Mouse (Mus musculus) CH12.LX (cell line): Measurements from ENCODE around the gene Tgm1. TPM values are rescaled to one million over a fixed set of nuclear protein-coding genes. Genes with fewer than 3 reads are reported as not detected.

Experiments used
- DNase-seq: peaks from one replicate; pipeline ENCODE4 v3.0.0-alpha.2; 2013; ENCODE audit errors: extremely low read depth
- H3K27ac ChIP-seq: 2 replicates; pipeline ENCODE4 v1.5.1; 2012; ENCODE audit warnings: low read depth, mild to moderate bottlenecking, control low read depth, moderate library complexity; ENCODE audit not compliant: insufficient read depth
- H3K27me3 ChIP-seq: replicated peaks from 2 replicates; pipeline ENCODE3; 2012; ENCODE audit warnings: inconsistent platforms
- H3K36me3 ChIP-seq, 2 experiments: replicated peaks in 1 of 2; 2 replicates each; pipeline versions ENCODE3 to v1.6.1; 2012; ENCODE audit warnings: inconsistent platforms in 1 of 2, low read length in 1 of 2, mild to moderate bottlenecking in 1 of 2, mixed read lengths in 1 of 2, moderate library complexity in 1 of 2; ENCODE audit not compliant: control insufficient read depth in 1 of 2, insufficient read depth in 1 of 2
- H3K4me1 ChIP-seq, 2 experiments: 2 replicates each; pipeline ENCODE4 v1.6.1; 2012; ENCODE audit warnings: inconsistent platforms in 1 of 2, moderate library complexity in 1 of 2; ENCODE audit not compliant: insufficient read depth in 2 of 2, control insufficient read depth in 1 of 2
- H3K4me2 ChIP-seq: 2 replicates; pipeline ENCODE4 v1.6.1; 2012; ENCODE audit warnings: low read depth, mild to moderate bottlenecking, control low read depth; ENCODE audit not compliant: poor library complexity, insufficient read depth, severe bottlenecking
- H3K4me3 ChIP-seq, 3 experiments: fragments of 150-350 bp in 1 of 3; sonication (generic) in 1 of 3; replicated peaks in 1 of 3; 2 replicates each; pipeline versions ENCODE3 to v1.5.1; 2011 to 2012; ENCODE audit warnings: low read depth in 2 of 3, low read length in 2 of 3, mild to moderate bottlenecking in 2 of 3, moderate library complexity in 2 of 3, control low read depth in 1 of 3, improper control_type of control experiment in 1 of 3, inconsistent platforms in 1 of 3, mixed read lengths in 1 of 3; ENCODE audit not compliant: poor library complexity in 1 of 3
- H3K79me2 ChIP-seq: replicated peaks from 2 replicates; pipeline ENCODE4 v1.6.1; 2012; ENCODE audit warnings: mild to moderate bottlenecking, moderate library complexity; ENCODE audit not compliant: control insufficient read depth, poor library complexity, insufficient read depth, severe bottlenecking; ENCODE audit errors: extremely low read depth
- H3K9ac ChIP-seq: 2 replicates; pipeline ENCODE4 v1.6.1; 2012; ENCODE audit warnings: low read depth, mild to moderate bottlenecking, control low read depth, moderate library complexity; ENCODE audit not compliant: insufficient read depth
- H3K9me3 ChIP-seq: replicated peaks from 2 replicates; pipeline ENCODE3; 2012; ENCODE audit warnings: low read length, inconsistent platforms, mixed read lengths
- BHLHE40 ChIP-seq: IDR thresholded peaks from 2 replicates; pipeline ENCODE4 v1.6.1; 2011; ENCODE audit warnings: mild to moderate bottlenecking, low read depth, low read length, improper control_type of control experiment
- CTCF ChIP-seq, 2 experiments: IDR thresholded peaks in 1 of 2; conservative IDR thresholded peaks in 1 of 2; 2 replicates each; pipeline ENCODE4 v1.5.1; 2011 to 2012; ENCODE audit warnings: low read depth in 2 of 2, low read length in 2 of 2, improper control_type of control experiment in 1 of 2, inconsistent platforms in 1 of 2, mild to moderate bottlenecking in 1 of 2, moderate library complexity in 1 of 2
- ELF1 ChIP-seq: IDR thresholded peaks from 2 replicates; pipeline ENCODE4 v1.6.1; 2014; ENCODE audit warnings: low read depth, mild to moderate bottlenecking, inconsistent platforms, low read length, improper control_type of control experiment
- EP300 ChIP-seq: IDR thresholded peaks from 2 replicates; pipeline ENCODE4 v1.6.1; 2011; ENCODE audit warnings: low read length, improper control_type of control experiment
- ETS1 ChIP-seq: conservative IDR thresholded peaks from 2 replicates; pipeline ENCODE4 v1.6.1; 2012; ENCODE audit warnings: low read depth, mild to moderate bottlenecking, inconsistent platforms, low read length, improper control_type of control experiment, moderate library complexity
- GABPA ChIP-seq: IDR thresholded peaks from 2 replicates; pipeline ENCODE4 v1.6.1; 2012; ENCODE audit warnings: low read depth, low read length, improper control_type of control experiment, inconsistent platforms; ENCODE audit not compliant: insufficient replicate concordance
- HCFC1 ChIP-seq: IDR thresholded peaks from 2 replicates; pipeline ENCODE4 v1.6.1; 2012; ENCODE audit warnings: low read depth, mild to moderate bottlenecking, inconsistent platforms, low read length, improper control_type of control experiment
- IRF4 ChIP-seq: IDR thresholded peaks from 2 replicates; pipeline ENCODE4 v1.6.1; 2014; ENCODE audit warnings: low read depth, mild to moderate bottlenecking, inconsistent platforms, low read length, improper control_type of control experiment
- JUN ChIP-seq: IDR thresholded peaks from 2 replicates; pipeline ENCODE4 v1.6.1; 2011; ENCODE audit warnings: low read depth, mild to moderate bottlenecking, low read length, improper control_type of control experiment, moderate library complexity; ENCODE audit not compliant: insufficient read depth
- KAT2A ChIP-seq: IDR thresholded peaks from 2 replicates; pipeline ENCODE4 v1.6.1; 2012; ENCODE audit warnings: low read length, improper control_type of control experiment, inconsistent platforms; ENCODE audit not compliant: insufficient replicate concordance
- MAX ChIP-seq: IDR thresholded peaks from 2 replicates; pipeline ENCODE4 v1.6.1; 2011; ENCODE audit warnings: low read length, improper control_type of control experiment
- MEF2A ChIP-seq: IDR thresholded peaks from 2 replicates; pipeline ENCODE4 v1.6.1; 2014; ENCODE audit warnings: low read depth, mild to moderate bottlenecking, inconsistent platforms, low read length, improper control_type of control experiment, borderline replicate concordance
- MXI1 ChIP-seq: IDR thresholded peaks from 2 replicates; pipeline ENCODE4 v1.6.1; 2011; ENCODE audit warnings: mild to moderate bottlenecking, low read depth, low read length, improper control_type of control experiment
- NELFE ChIP-seq: IDR thresholded peaks from 2 replicates; pipeline ENCODE4 v1.6.1; 2011; ENCODE audit warnings: low read depth, low read length, improper control_type of control experiment
- NRF1 ChIP-seq: IDR thresholded peaks from 2 replicates; pipeline ENCODE4 v1.6.1; 2014; ENCODE audit warnings: low read depth, mild to moderate bottlenecking, inconsistent platforms, low read length, improper control_type of control experiment, moderate library complexity
- PAX5 ChIP-seq: IDR thresholded peaks from 2 replicates; pipeline ENCODE4 v1.6.1; 2012; ENCODE audit warnings: low read length, inconsistent platforms, mixed read lengths
- POLR2AphosphoS2 ChIP-seq: IDR thresholded peaks from 2 replicates; pipeline ENCODE4 v1.6.1; 2011; ENCODE audit warnings: low read depth, low read length, improper control_type of control experiment
- RCOR1 ChIP-seq: conservative IDR thresholded peaks from 2 replicates; pipeline ENCODE4 v1.6.1; 2012; ENCODE audit warnings: low read depth, mild to moderate bottlenecking, inconsistent platforms, low read length, improper control_type of control experiment
- SMC3 ChIP-seq: IDR thresholded peaks from 2 replicates; pipeline ENCODE4 v1.6.1; 2011; ENCODE audit warnings: low read depth, low read length, improper control_type of control experiment
- TBP ChIP-seq: conservative IDR thresholded peaks from 2 replicates; pipeline ENCODE4 v1.6.1; 2011; ENCODE audit warnings: low read depth, low read length, improper control_type of control experiment
- USF2 ChIP-seq: conservative IDR thresholded peaks from 2 replicates; pipeline ENCODE4 v1.6.1; 2011; ENCODE audit warnings: low read depth, low read length, improper control_type of control experiment
- ZKSCAN1 ChIP-seq: IDR thresholded peaks from 2 replicates; pipeline ENCODE4 v1.6.1; 2012; ENCODE audit warnings: low read depth, inconsistent platforms, low read length, improper control_type of control experiment, borderline replicate concordance
- ZMIZ1 ChIP-seq: IDR thresholded peaks from 2 replicates; pipeline ENCODE4 v1.6.1; 2012; ENCODE audit warnings: low read depth, mild to moderate bottlenecking, inconsistent platforms, low read length, improper control_type of control experiment
- dilution Hi-C: fragments of 300-500 bp; cut with MboI; formaldehyde crosslinking; loops from 2 replicates; pipeline ENCODE4 v1.14.3; 2020; ENCODE audit warnings: low sequenced_read_pairs; ENCODE audit not compliant: extremely low pct_unique_long_range_greater_than_20kb, extremely low pct_ligation_motif_present
- in situ Hi-C: fragments of 300-500 bp; cut with MboI; formaldehyde crosslinking; loops from 3 replicates; pipeline ENCODE4 v1.14.3; 2019; ENCODE audit warnings: low sequenced_read_pairs, low pct_ligation_motif_present, low pct_unique_long_range_greater_than_20kb, mixed read lengths
- polyA plus RNA-seq: library from polyadenylated mRNA; unstranded; fragments of >175 nt; gene quantifications from 2 replicates; pipeline ENCODE4 v1.2.1, GENCODE M21; 2012; ENCODE audit warnings: low read depth; ENCODE audit not compliant: insufficient read length
- total RNA-seq, 2 experiments: library from RNA; depleted of rRNA; stranded (reverse); fragments of 300-350 nt in 1 of 2; fragments of >200 nt in 1 of 2; gene quantifications; 2 replicates each; pipeline ENCODE4 v1.2.3; 2012 to 2014

Tgm1 gene
- total and polyA plus RNA-seq, 3 experiments = 0.07 to 0.14 TPM; not detected in 1

DNA sequence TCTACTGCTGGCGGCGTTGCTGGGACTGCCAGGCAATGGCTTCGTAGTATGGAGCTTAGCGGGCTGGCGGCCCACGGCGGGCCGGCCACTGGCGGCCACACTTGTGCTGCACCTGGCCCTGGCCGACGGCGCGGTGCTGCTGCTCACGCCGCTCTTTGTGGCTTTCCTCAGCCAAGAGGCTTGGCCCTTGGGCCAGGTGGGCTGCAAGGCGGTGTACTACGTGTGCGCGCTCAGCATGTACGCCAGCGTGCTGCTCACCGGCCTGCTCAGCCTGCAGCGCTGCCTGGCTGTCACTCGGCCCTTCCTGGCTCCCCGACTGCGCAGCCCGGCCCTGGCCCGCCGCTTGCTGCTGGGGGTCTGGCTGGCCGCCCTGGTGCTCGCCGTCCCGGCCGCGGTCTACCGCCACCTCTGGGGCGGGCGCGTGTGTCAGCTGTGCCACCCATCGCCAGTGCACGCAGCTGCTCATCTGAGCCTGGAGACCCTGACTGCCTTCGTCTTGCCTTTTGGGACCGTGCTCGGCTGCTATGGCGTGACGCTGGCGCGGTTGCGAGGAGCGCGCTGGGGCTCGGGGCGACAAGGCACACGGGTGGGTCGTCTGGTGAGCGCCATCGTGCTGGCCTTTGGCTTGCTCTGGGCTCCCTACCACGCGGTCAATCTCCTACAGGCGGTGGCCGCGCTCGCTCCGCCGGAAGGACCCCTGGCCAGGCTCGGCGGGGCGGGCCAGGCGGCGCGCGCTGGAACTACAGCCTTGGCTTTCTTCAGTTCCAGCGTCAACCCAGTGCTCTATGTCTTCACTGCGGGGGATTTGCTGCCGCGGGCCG, 48.5 kb upstream of the Tgm1 start:
- Histone ChIP-seq H3K27ac (no peak overlapping the region), H3K4me2 (no peak overlapping the region), H3K9me3 (no peaks in the 10 kb centered on the region), H3K4me3 (no peak overlapping the region), H3K27me3 (no peaks in the 10 kb centered on the region), H3K36me3 (peaks cover 0 to 13% of the 10 kb centered on the region in 2 experiments), H3K4me1 (peaks cover 8 to 31% of the 10 kb centered on the region in 2 experiments; a peak in 3 of 4 replicates), H3K79me2 (no peaks in the 10 kb centered on the region), H3K9ac (no peak overlapping the region)
- dilution Hi-C loops (no loop called here), in situ Hi-C loops (no loop called here)
- TF ChIP-seq ZMIZ1 (no peak), MAX (no peak), GABPA (no peak), IRF4 (no peak), KAT2A (no peak), JUN (no peak), ETS1 (no peak), ZKSCAN1 (no peak), MXI1 (no peak), TBP (no peak), NRF1 (no peak), EP300 (no peak)
- no peak for DNase-seq

DNA sequence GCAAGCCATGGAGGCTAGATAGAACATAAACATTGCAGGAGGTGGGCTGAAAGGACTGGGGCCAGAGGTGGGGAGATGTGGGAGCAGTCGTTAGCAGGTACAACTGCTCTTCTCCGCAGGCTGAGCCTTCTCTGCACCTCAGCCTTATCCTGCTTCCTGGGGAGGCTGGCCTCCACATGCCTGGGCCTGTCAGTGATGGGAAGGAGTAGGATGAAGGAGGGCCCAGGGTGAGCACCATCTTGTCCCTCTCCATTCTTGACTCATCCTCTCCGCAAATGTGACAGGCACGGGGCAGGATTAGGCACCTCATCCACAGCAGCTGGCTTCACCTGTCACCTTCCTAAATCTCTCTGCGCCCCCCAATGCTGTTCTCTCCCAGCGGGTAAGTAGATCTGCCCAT, 47.4 kb upstream of the Tgm1 start, which contains the start of gene Ltb4r2:
Ltb4r2 (plus strand) TSS at position 266 of the 400 bp plus-strand sequence.
- Histone ChIP-seq H3K4me2 (no peak within 1 kb of the TSS), H3K4me3 (no peak within 1 kb of the TSS), H3K79me2 (no peaks in the 10 kb centered on the region), H3K27ac (no peak within 1 kb of the TSS), H3K9ac (no peak within 1 kb of the TSS), H3K27me3 (no peaks in the 10 kb centered on the region), H3K4me1 (peaks cover 8 to 31% of the 10 kb centered on the region in 2 experiments; a peak in 3 of 4 replicates), H3K36me3 (peaks cover 3 to 19% of the 10 kb centered on the region in 2 experiments), H3K9me3 (no peaks in the 10 kb centered on the region)
- TF ChIP-seq MAX (no peak), MEF2A (no peak), ETS1 (no peak), PAX5 (no peak), NRF1 (no peak), GABPA (no peak), HCFC1 (no peak), SMC3 (no peak), RCOR1 (no peak), POLR2AphosphoS2 (no peak), ELF1 (no peak), ZKSCAN1 (no peak), NELFE (no peak), KAT2A (no peak), BHLHE40 (no peak), CTCF (conservative IDR thresholded peaks at IDR 0.05 in 1 of 2, IDR thresholded peaks at IDR 0.05 in 1 of 2; ENCODE audit: low read depth in 2 of 2, low read length in 2 of 2) (no peak), USF2 (no peak)
- dilution Hi-C loops (no loop called here), in situ Hi-C loops (no loop called here)
- no peak for DNase-seq
